Mouse (Mus musculus): ENCODE measurements at regions not wholly inside any gene's neighbourhood (a gene's known extent, or its start where the extent isn't known, plus 50 kb on each side); places are given as distances from the start of the nearest gene placed in this dataset.

- DNase-seq (ENCODE audit: low read depth, low spot score): no peak
Measured at GRCm38 (mm10) chr16:8351424-8351823, 73.5 kb downstream of the Tmem114 start.

- no peak for DNase-seq (ENCODE audit: low read depth, low spot score)
Measured at GRCm38 (mm10) chr16:8349148-8349547, 75.8 kb downstream of the Tmem114 start.

DNA sequence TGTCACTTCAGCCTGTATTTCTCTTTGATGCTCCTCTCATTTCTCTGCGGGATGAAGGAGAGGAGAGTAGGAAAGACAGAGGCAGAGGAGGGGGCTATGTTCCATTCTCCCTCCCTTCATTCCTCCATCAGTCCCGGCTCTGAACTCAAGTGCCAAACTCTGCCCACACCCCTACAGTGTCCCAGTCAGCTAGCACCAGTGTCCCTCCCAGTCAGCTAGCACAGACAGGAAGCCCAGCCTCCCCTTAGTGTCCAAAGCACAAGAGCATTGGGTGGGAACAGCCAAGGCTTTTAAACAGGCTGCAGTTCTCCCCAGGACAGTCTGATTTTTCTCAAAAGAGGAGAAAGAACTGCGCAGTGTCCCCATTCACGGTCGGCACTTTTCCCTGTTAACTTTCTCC, 76.3 kb downstream of the Tmem114 start:
- DNase-seq (ENCODE audit: low read depth, low spot score): no peak

- DNase-seq (ENCODE audit: low read depth, low spot score): no peak
Measured at GRCm38 (mm10) chr16:8345216-8345615, 79.7 kb downstream of the Tmem114 start.

DNA sequence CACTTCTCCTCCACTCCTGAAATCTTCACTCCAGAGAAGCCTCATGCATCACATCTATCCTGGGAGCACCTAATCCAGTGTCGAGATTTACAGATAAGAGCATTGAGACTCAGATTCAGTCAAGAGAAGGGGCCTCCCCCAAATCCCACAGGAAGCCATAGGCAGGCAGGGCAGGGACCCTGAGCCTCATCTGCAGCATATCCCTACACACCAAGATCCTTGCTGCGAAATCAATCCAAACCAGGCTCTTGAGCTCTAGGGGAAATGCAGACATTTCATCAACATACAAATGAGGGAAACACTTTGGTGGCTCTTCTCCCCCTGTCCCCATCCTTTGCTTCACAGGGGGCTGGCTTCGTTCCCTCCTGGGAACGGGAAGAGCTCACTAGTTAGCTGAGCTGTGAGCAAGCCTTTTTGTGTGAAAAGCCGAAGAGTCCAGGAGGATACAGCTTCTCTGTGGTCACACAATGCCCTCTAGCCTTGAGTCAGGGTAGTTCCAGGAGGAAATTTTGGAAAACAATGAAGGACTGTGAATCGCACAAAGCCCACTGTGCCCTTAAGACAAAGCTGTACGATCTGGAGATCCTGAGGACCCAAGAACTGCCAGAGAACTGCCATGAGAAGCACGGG, 91.7 kb downstream of the Tmem114 start:
- DNase-seq (ENCODE audit: low read depth, low spot score): peak; percentile 16

- no peak for DNase-seq (ENCODE audit: low read depth, low spot score)
Measured at GRCm38 (mm10) chr16:8311996-8312395, 112.9 kb downstream of the Tmem114 start.

GRCm38 (mm10) chr16:8306389-8306788, 118.5 kb downstream of the Tmem114 start:
- DNase-seq (ENCODE audit: low read depth, low spot score): no peak
